8 mouse cellular contexts compared by ENCODE assay signal in genomic region chr5:8893300-8894103, GRCm38 (mm10). TPM values are rescaled to one million over a fixed set of nuclear protein-coding genes. Genes with fewer than 3 reads are reported as not detected.
DNase-seq lines count a peak whose midpoint lies in the region; ATAC-seq and TF ChIP-seq lines count a peak whose summit lies in the region.

Abcb4 (plus strand) TSS chr5:8893717.

- TF ChIP-seq EP300 in CH12.LX (IDR thresholded peaks at IDR 0.05; ENCODE audit: low read length) = no peak
- TF ChIP-seq EP300 in heart, postnatal 0 days (IDR thresholded peaks at IDR 0.05; ENCODE audit: low read depth) = no peak
- peak; percentile 81 for TF ChIP-seq EP300 in liver, embryonic 14.5 days (IDR thresholded peaks at IDR 0.05; ENCODE audit: low read depth)

- under 1% methylated on average over 64 of the region's 65 CpGs for WGBS in forebrain, embryonic 13.5 days
- WGBS in heart, postnatal 0 days = under 1% methylated on average over 58 of the region's 65 CpGs
- WGBS in liver, embryonic 14.5 days (ENCODE audit: insufficient replicate concordance) = under 1% methylated on average over 65 of the region's 65 CpGs
- under 1% methylated on average over 54 of the region's 65 CpGs for WGBS in stomach, embryonic 14.5 days

- no peaks in the 10 kb centered on the region for H3K36me3 ChIP-seq in CH12.LX (replicated peaks in 1 of 2; ENCODE audit: control insufficient read depth in 1 of 2, insufficient read depth in 1 of 2, low read length in 1 of 2)
- H3K36me3 ChIP-seq in forebrain, embryonic 13.5 days (ENCODE audit: poor library complexity, severe bottlenecking) = no peaks in the 10 kb centered on the region
- H3K36me3 ChIP-seq in heart, postnatal 0 days (replicated peaks; ENCODE audit: control insufficient read depth, insufficient read depth, low read length) = no peaks in the 10 kb centered on the region
- H3K36me3 ChIP-seq in liver, embryonic 14.5 days (replicated peaks; ENCODE audit: control insufficient read depth, insufficient read depth, low read depth) = peaks cover 16% of the 10 kb centered on the region
- no peaks in the 10 kb centered on the region for H3K36me3 ChIP-seq in stomach, embryonic 14.5 days (ENCODE audit: control insufficient read depth, insufficient read depth, low read length)

- H3K9me3 ChIP-seq in CH12.LX (replicated peaks; ENCODE audit: low read length) = no peaks in the 10 kb centered on the region
- 0 out of 2 replicates have a peak, but pooled peaks cover 2% of the 10 kb centered on the region for H3K9me3 ChIP-seq in forebrain, embryonic 13.5 days (replicated peaks)
- H3K9me3 ChIP-seq in heart, postnatal 0 days (replicated peaks; ENCODE audit: control insufficient read depth, low read length) = no peaks in the 10 kb centered on the region
- H3K9me3 ChIP-seq in liver, embryonic 14.5 days (ENCODE audit: control insufficient read depth, low read length) = no peaks in the 10 kb centered on the region
- H3K9me3 ChIP-seq in stomach, embryonic 14.5 days (ENCODE audit: control insufficient read depth, low read depth, low read length) = no peaks in the 10 kb centered on the region

- no peak; the same call in 1 of the 2 replicates for TF ChIP-seq RAD21 in CH12.LX (IDR thresholded peaks at IDR 0.05; ENCODE audit: low read depth, low read length)

- no peak within 1 kb of the TSS; the same call in 1 of the 2 replicates for H3K9ac ChIP-seq in CH12.LX (ENCODE audit: insufficient read depth, low read depth)
- peak within 1 kb of the TSS; percentile 74 for H3K9ac ChIP-seq in forebrain, embryonic 13.5 days
- peak within 1 kb of the TSS; percentile 54 for H3K9ac ChIP-seq in heart, postnatal 0 days (replicated peaks; ENCODE audit: low read depth, low read length)
- H3K9ac ChIP-seq in liver, embryonic 14.5 days (replicated peaks) = peak within 1 kb of the TSS; percentile 81
- no peak within 1 kb of the TSS; the same call in 1 of the 2 replicates for H3K9ac ChIP-seq in stomach, embryonic 14.5 days (replicated peaks; ENCODE audit: low read depth, low read length)

- in situ Hi-C loops in CH12.LX (cut with MboI; ENCODE audit: low pct_ligation_motif_present, low pct_unique_long_range_greater_than_20kb, low sequenced_read_pairs) = no loop called here

- H3K4me1 ChIP-seq in CH12.LX (ENCODE audit: control insufficient read depth in 1 of 2, insufficient read depth in 2 of 2) = peaks cover 0 to 12% of the 10 kb centered on the region in 2 experiments; a peak in 1 of 4 replicates
- peaks cover 16% of the 10 kb centered on the region for H3K4me1 ChIP-seq in forebrain, embryonic 13.5 days
- peaks cover 7% of the 10 kb centered on the region; the same call in 1 of the 2 replicates for H3K4me1 ChIP-seq in heart, postnatal 0 days (ENCODE audit: control insufficient read depth, insufficient read depth)
- H3K4me1 ChIP-seq in liver, embryonic 14.5 days (replicated peaks; ENCODE audit: control insufficient read depth in 2 of 2, insufficient read depth in 2 of 2, low read length in 1 of 2) = peaks cover 20 to 24% of the 10 kb centered on the region in 2 experiments
- H3K4me1 ChIP-seq in stomach, embryonic 14.5 days (ENCODE audit: control insufficient read depth, insufficient read depth, low read length) = no peaks in the 10 kb centered on the region

- no peak within 1 kb of the TSS for H3K27ac ChIP-seq in CH12.LX (ENCODE audit: insufficient read depth, low read depth)
- H3K27ac ChIP-seq in forebrain, embryonic 13.5 days = no peak within 1 kb of the TSS
- H3K27ac ChIP-seq in heart, postnatal 0 days (ENCODE audit: low read depth) = no peak within 1 kb of the TSS
- peak within 1 kb of the TSS; percentile 96 for H3K27ac ChIP-seq in liver, embryonic 14.5 days
- no peak within 1 kb of the TSS for H3K27ac ChIP-seq in stomach, embryonic 14.5 days (ENCODE audit: low read length)

- no peaks in the 10 kb centered on the region for H3K27me3 ChIP-seq in CH12.LX (replicated peaks)
- peaks cover 13% of the 10 kb centered on the region; the same call in 1 of the 2 replicates for H3K27me3 ChIP-seq in forebrain, embryonic 13.5 days
- no peaks in the 10 kb centered on the region for H3K27me3 ChIP-seq in heart, postnatal 0 days (ENCODE audit: control insufficient read depth, insufficient read depth, low read length)
- no peaks in the 10 kb centered on the region for H3K27me3 ChIP-seq in liver, embryonic 14.5 days (ENCODE audit: control insufficient read depth, insufficient read depth, low read length)
- H3K27me3 ChIP-seq in stomach, embryonic 14.5 days (ENCODE audit: control insufficient read depth, insufficient read depth, low read length) = no peaks in the 10 kb centered on the region

- peak within 1 kb of the TSS; percentile 50 for H3K4me2 ChIP-seq in CH12.LX (ENCODE audit: insufficient read depth, low read depth, poor library complexity, severe bottlenecking)
- H3K4me2 ChIP-seq in forebrain, embryonic 13.5 days = peak within 1 kb of the TSS; percentile 86
- H3K4me2 ChIP-seq in heart, postnatal 0 days (ENCODE audit: low read depth, low read length) = peak within 1 kb of the TSS; percentile 97
- H3K4me2 ChIP-seq in liver, embryonic 14.5 days (ENCODE audit: low read depth) = peak within 1 kb of the TSS; percentile 93
- H3K4me2 ChIP-seq in stomach, embryonic 14.5 days (replicated peaks; ENCODE audit: low read depth, low read length) = peak within 1 kb of the TSS; percentile 96

- peak in 1 of 2 experiments; percentile 43; a peak in 2 of 4 replicates for TF ChIP-seq CTCF in CH12.LX (conservative IDR thresholded peaks at IDR 0.05 in 1 of 2, IDR thresholded peaks at IDR 0.05 in 1 of 2; ENCODE audit: low read depth in 2 of 2, low read length in 2 of 2)
- peak; percentile 30 for TF ChIP-seq CTCF in heart, postnatal 0 days (IDR thresholded peaks at IDR 0.05; ENCODE audit: low read depth)
- TF ChIP-seq CTCF in liver, embryonic 14.5 days (IDR thresholded peaks at IDR 0.05; ENCODE audit: low read depth) = peak; percentile 57

- peak; percentile 96 for ATAC-seq in forebrain, embryonic 13.5 days
- ATAC-seq in heart, postnatal 0 days (ENCODE audit: insufficient read depth, low read depth) = peak; percentile 73
- ATAC-seq in liver, embryonic 14.5 days (ENCODE audit: insufficient read depth) = peak; percentile 87
- ATAC-seq in stomach, embryonic 14.5 days (ENCODE audit: insufficient number of reproducible peaks, insufficient read depth, low FRiP score, low read depth) = peak; percentile 87

- TF ChIP-seq POLR2A in CH12.LX (IDR thresholded peaks at IDR 0.05; ENCODE audit: low read depth, low read length) = no peak

- dilution Hi-C loops in CH12.LX (cut with MboI; ENCODE audit: extremely low pct_ligation_motif_present, extremely low pct_unique_long_range_greater_than_20kb, low sequenced_read_pairs) = no loop called here

- H3K79me2 ChIP-seq in CH12.LX (replicated peaks; ENCODE audit: control insufficient read depth, extremely low read depth, insufficient read depth, poor library complexity, severe bottlenecking) = no peaks in the 10 kb centered on the region

- H3K4me3 ChIP-seq in CH12.LX (replicated peaks in 1 of 3; ENCODE audit: low read depth in 2 of 3, low read length in 2 of 3, poor library complexity in 1 of 3) = peak within 1 kb of the TSS in 2 of 3 experiments; percentile 44 to 52
- peak within 1 kb of the TSS; percentile 65 for H3K4me3 ChIP-seq in forebrain, embryonic 13.5 days
- peak within 1 kb of the TSS; percentile 68 for H3K4me3 ChIP-seq in heart, postnatal 0 days (ENCODE audit: low read depth, low read length)
- H3K4me3 ChIP-seq in liver, embryonic 14.5 days (ENCODE audit: insufficient read depth in 1 of 2, low read depth in 2 of 2, low read length in 2 of 2) = peak within 1 kb of the TSS; percentile 63 to 70
- H3K4me3 ChIP-seq in stomach, embryonic 14.5 days (ENCODE audit: low read depth, low read length) = peak within 1 kb of the TSS; percentile 57

- DNase-seq in CH12.LX (ENCODE audit: extremely low read depth) = no peak
- DNase-seq in c-Kit-positive CD71-positive TER-119-positive erythroid progenitor cells, embryonic 14.5 days (ENCODE audit: low spot score) = peak; percentile 79
- DNase-seq in heart, postnatal 0 days (ENCODE audit: low spot score) = peak; percentile 36
- peak; percentile 21 to 66 for DNase-seq in kidney, postnatal 36 days
- peak; percentile 75 to 77 (median 77) for DNase-seq in liver, embryonic 14.5 days (ENCODE audit: low read depth in 3 of 3, low spot score in 3 of 3)
- DNase-seq in neural tube, embryonic 10.5 days (ENCODE audit: extremely low spot score, low spot score) = peak; percentile 65

TF ChIP-seq in CH12.LX, 34 proteins besides CTCF, POLR2A, EP300 and RAD21:
- 0 out of 2 replicates have a peak, but pooled peaks have one; percentile 6 for TF ChIP-seq TCF12 (IDR thresholded peaks at IDR 0.05; ENCODE audit: low read depth, low read length)
- TF ChIP-seq KAT2A (IDR thresholded peaks at IDR 0.05; ENCODE audit: insufficient replicate concordance, low read length) = no peak

RNA-seq across cellular contexts. Expression of gene Abcb4, which starts in this region (rescaled TPM):
- total RNA-seq in CH12.LX (2012; rRNA removed) (0.38 and 0.68 TPM in 2 replicates), CH12.LX (2014; rRNA removed) (0.24 and 0.27 TPM in 2 replicates)
- polyA plus RNA-seq in CH12.LX (2012; ENCODE audit: insufficient read length, low read depth) = 0.29 and 0.37 TPM in 2 replicates
- 0.45 and 0.96 TPM in 2 replicates for polyA plus RNA-seq in forebrain, embryonic 13.5 days (2015; fragmentation: Nextera tagmentation; extraction: Ambion mirVana)
- total RNA-seq in heart, postnatal 0 days (2014; rRNA removed; ENCODE audit: low replicate concordance) = 0.19 TPM in 1 of 2 replicates, not detected in the other
- 0.41 and 0.63 TPM in 2 replicates for polyA plus RNA-seq in heart, postnatal 0 days (2015; fragmentation: Nextera tagmentation; extraction: Ambion mirVana)
- 15.7 and 25.1 TPM in 2 replicates for polyA plus RNA-seq in liver, embryonic 14.5 days (2012; rRNA removed)
- 27.1 and 31.8 TPM in 2 replicates for polyA plus RNA-seq in liver, embryonic 14.5 days (2014; fragmentation: Nextera tagmentation; extraction: Ambion mirVana)
- 1.1 and 1.3 TPM in 2 replicates for polyA plus RNA-seq in stomach, embryonic 14.5 days (2014; fragmentation: Nextera tagmentation; extraction: Ambion mirVana)

Comparison
In these comparisons a context has a peak if more than half of its experiments do, and no peak if none do; other contexts are left out.
1. Peak in ATAC-seq, H3K4me3 ChIP-seq, H3K9ac ChIP-seq and H3K4me2 ChIP-seq in forebrain, embryonic 13.5 days; RNA of the gene not detected or under 1 TPM.
2. Peak in DNase-seq, ATAC-seq, H3K4me3 ChIP-seq, H3K9ac ChIP-seq and H3K4me2 ChIP-seq in heart, postnatal 0 days; RNA of the gene not detected or under 1 TPM.